8 mouse cellular contexts compared by ENCODE assay signal in genomic region chr8:84697166-84698130, GRCm38 (mm10). TPM values are rescaled to one million over a fixed set of nuclear protein-coding genes. Genes with fewer than 3 reads are reported as not detected.
DNase-seq lines count a peak whose midpoint lies in the region; ATAC-seq and TF ChIP-seq lines count a peak whose summit lies in the region.

No protein-coding gene starts in this region.

- no peak for DNase-seq in forebrain, embryonic 10.5 days (ENCODE audit: extremely low spot score, low spot score)
- peak; percentile 74 for DNase-seq in lung, postnatal 0 days (ENCODE audit: low spot score)
- DNase-seq in lung, adult 2 months: no peak
- DNase-seq in adipocyte (ENCODE audit: low spot score): peak; percentile 52
- peak; percentile 73 for DNase-seq in liver, postnatal 0 days
- no peak for DNase-seq in adrenal gland, postnatal 10 days

- H3K9me3 ChIP-seq in forebrain, embryonic 13.5 days (replicated peaks): no peaks in the 10 kb centered on the region
- no peaks in the 10 kb centered on the region for H3K9me3 ChIP-seq in forebrain, embryonic 10.5 days
- H3K9me3 ChIP-seq in lung, postnatal 0 days (ENCODE audit: low read length): no peaks in the 10 kb centered on the region
- H3K9me3 ChIP-seq in liver, postnatal 0 days (ENCODE audit: low read length): no peaks in the 10 kb centered on the region
- H3K9me3 ChIP-seq in kidney, embryonic 14.5 days (ENCODE audit: control insufficient read depth, low read length): no peaks in the 10 kb centered on the region

- no peak overlapping the region for H3K9ac ChIP-seq in forebrain, embryonic 13.5 days
- H3K9ac ChIP-seq in lung, postnatal 0 days (replicated peaks; ENCODE audit: low read depth): no peak overlapping the region
- H3K9ac ChIP-seq in liver, postnatal 0 days (replicated peaks): no peak overlapping the region
- H3K9ac ChIP-seq in kidney, embryonic 14.5 days (ENCODE audit: low read depth, low read length): no peak overlapping the region

- TF ChIP-seq POLR2A in lung, adult 2 months (IDR thresholded peaks at IDR 0.05; ENCODE audit: borderline replicate concordance, extremely low read depth, low read depth, low read length): no peak

- H3K4me1 ChIP-seq in forebrain, embryonic 13.5 days: peaks cover 12% of the 10 kb centered on the region; the same call in 1 of the 2 replicates
- peaks cover 17% of the 10 kb centered on the region for H3K4me1 ChIP-seq in forebrain, embryonic 10.5 days
- peaks cover 11% of the 10 kb centered on the region for H3K4me1 ChIP-seq in lung, postnatal 0 days (ENCODE audit: insufficient read depth, low read depth, low read length)
- H3K4me1 ChIP-seq in lung, adult 2 months (ENCODE audit: control insufficient read depth, insufficient read depth, low read length): peaks cover 23% of the 10 kb centered on the region
- H3K4me1 ChIP-seq in liver, postnatal 0 days (ENCODE audit: insufficient read depth): peaks cover 29% of the 10 kb centered on the region
- peaks cover 6% of the 10 kb centered on the region; the same call in 1 of the 2 replicates for H3K4me1 ChIP-seq in kidney, embryonic 14.5 days (ENCODE audit: control insufficient read depth, insufficient read depth, low read length)

- peaks cover 16% of the 10 kb centered on the region for H3K27me3 ChIP-seq in forebrain, embryonic 13.5 days
- H3K27me3 ChIP-seq in forebrain, embryonic 10.5 days (ENCODE audit: poor library complexity, severe bottlenecking): peaks cover 33% of the 10 kb centered on the region
- H3K27me3 ChIP-seq in lung, postnatal 0 days (replicated peaks; ENCODE audit: insufficient read depth, low read length): no peaks in the 10 kb centered on the region
- H3K27me3 ChIP-seq in liver, postnatal 0 days (ENCODE audit: insufficient read depth, low read length): no peaks in the 10 kb centered on the region
- H3K27me3 ChIP-seq in kidney, embryonic 14.5 days (ENCODE audit: control insufficient read depth, insufficient read depth, low read length): peaks cover 12% of the 10 kb centered on the region

- TF ChIP-seq CTCF in lung, postnatal 0 days (IDR thresholded peaks at IDR 0.05): peak; percentile 75
- no peak for TF ChIP-seq CTCF in lung, adult 2 months (IDR thresholded peaks at IDR 0.05; ENCODE audit: insufficient read depth, low read length)
- TF ChIP-seq CTCF in liver, postnatal 0 days (IDR thresholded peaks at IDR 0.05; ENCODE audit: low read depth): peak; percentile 80

- peak; percentile 13; the same call in 1 of the 2 replicates for ATAC-seq in forebrain, embryonic 13.5 days
- no peak for ATAC-seq in lung, postnatal 0 days
- ATAC-seq in liver, postnatal 0 days: no peak
- no peak for ATAC-seq in kidney, embryonic 14.5 days (ENCODE audit: low FRiP score, low TSS enrichment)

- WGBS in forebrain, embryonic 13.5 days: 83% methylated on average over 14 of the region's 14 CpGs
- 91% methylated on average over 14 of the region's 14 CpGs for WGBS in forebrain, embryonic 10.5 days
- 83% methylated on average over 14 of the region's 14 CpGs for WGBS in lung, postnatal 0 days
- 82% methylated on average over 14 of the region's 14 CpGs for WGBS in lung, adult 2 months
- 78% methylated on average over 14 of the region's 14 CpGs for WGBS in liver, postnatal 0 days (ENCODE audit: insufficient replicate concordance)
- WGBS in kidney, embryonic 14.5 days: 89% methylated on average over 14 of the region's 14 CpGs

- peaks cover 53% of the 10 kb centered on the region for H3K36me3 ChIP-seq in forebrain, embryonic 13.5 days (ENCODE audit: poor library complexity, severe bottlenecking)
- H3K36me3 ChIP-seq in forebrain, embryonic 10.5 days (replicated peaks): peaks cover 78% of the 10 kb centered on the region
- H3K36me3 ChIP-seq in lung, postnatal 0 days (ENCODE audit: insufficient read depth, low read length): 0 out of 2 replicates have a peak, but pooled peaks cover 13% of the 10 kb centered on the region
- H3K36me3 ChIP-seq in liver, postnatal 0 days (replicated peaks; ENCODE audit: insufficient read depth, low read length): peaks cover 47% of the 10 kb centered on the region
- H3K36me3 ChIP-seq in kidney, embryonic 14.5 days (ENCODE audit: control insufficient read depth, insufficient read depth, low read length): peaks cover 58% of the 10 kb centered on the region

- TF ChIP-seq EP300 in lung, postnatal 0 days (IDR thresholded peaks at IDR 0.05): no peak
- no peak for TF ChIP-seq EP300 in liver, postnatal 0 days (IDR thresholded peaks at IDR 0.05; ENCODE audit: low read depth)

- H3K4me2 ChIP-seq in forebrain, embryonic 13.5 days: no peak overlapping the region
- no peak overlapping the region for H3K4me2 ChIP-seq in lung, postnatal 0 days (replicated peaks; ENCODE audit: low read depth, low read length)
- no peak overlapping the region for H3K4me2 ChIP-seq in liver, postnatal 0 days (ENCODE audit: low read depth, low read length)
- H3K4me2 ChIP-seq in kidney, embryonic 14.5 days (replicated peaks; ENCODE audit: low read depth, low read length): no peak overlapping the region

- no peak overlapping the region for H3K27ac ChIP-seq in forebrain, embryonic 13.5 days
- no peak overlapping the region for H3K27ac ChIP-seq in forebrain, embryonic 10.5 days
- no peak overlapping the region for H3K27ac ChIP-seq in lung, postnatal 0 days (ENCODE audit: low read length)
- H3K27ac ChIP-seq in liver, postnatal 0 days (ENCODE audit: low read depth): no peak overlapping the region
- H3K27ac ChIP-seq in kidney, embryonic 14.5 days (ENCODE audit: low read depth, low read length): no peak overlapping the region

- no peak overlapping the region for H3K4me3 ChIP-seq in forebrain, embryonic 13.5 days
- H3K4me3 ChIP-seq in forebrain, embryonic 10.5 days: no peak overlapping the region
- H3K4me3 ChIP-seq in lung, postnatal 0 days (ENCODE audit: low read depth, low read length): no peak overlapping the region
- H3K4me3 ChIP-seq in lung, adult 2 months (replicated peaks; ENCODE audit: extremely low read depth, low read depth, low read length): no peak overlapping the region
- H3K4me3 ChIP-seq in liver, postnatal 0 days (ENCODE audit: low read depth, low read length): no peak overlapping the region
- no peak overlapping the region for H3K4me3 ChIP-seq in kidney, embryonic 14.5 days (ENCODE audit: low read length)

RNA-seq across cellular contexts. Expression of gene Lyl1, which starts 3.8 kb away (rescaled TPM):
- 1.9 and 2.1 TPM in 2 replicates for polyA plus RNA-seq in forebrain, embryonic 13.5 days (2015; fragmentation: Nextera tagmentation; extraction: Ambion mirVana)
- polyA plus RNA-seq in forebrain, embryonic 10.5 days (2016; fragmentation: Nextera tagmentation; extraction: Ambion mirVana): 4.9 and 5.8 TPM in 2 replicates
- 11.6 and 13.9 TPM in 2 replicates for polyA plus RNA-seq in lung, postnatal 0 days (2015; fragmentation: Nextera tagmentation; extraction: Ambion mirVana)
- polyA plus RNA-seq in lung, adult 2 months (2012; rRNA removed): 20.2 and 21.9 TPM in 2 replicates
- 24.6 and 25.7 TPM in 2 replicates for polyA plus RNA-seq in liver, postnatal 0 days (2015; fragmentation: Nextera tagmentation; extraction: Ambion mirVana)
- total RNA-seq in adrenal gland, postnatal 10 days (2021): 1 to 10 TPM; 7.8 to 8.5 TPM
- 6.3 and 8.9 TPM in 2 replicates for polyA plus RNA-seq in kidney, embryonic 14.5 days (2014; fragmentation: Nextera tagmentation; extraction: Ambion mirVana)

RNA-seq across cellular contexts. Expression of gene Nacc1, which starts 9.8 kb away (rescaled TPM):
- polyA plus RNA-seq in forebrain, embryonic 13.5 days (2015; fragmentation: Nextera tagmentation; extraction: Ambion mirVana): 16.1 and 18.6 TPM in 2 replicates
- polyA plus RNA-seq in forebrain, embryonic 10.5 days (2016; fragmentation: Nextera tagmentation; extraction: Ambion mirVana): 31.3 and 31.5 TPM in 2 replicates
- 7.1 and 7.4 TPM in 2 replicates for polyA plus RNA-seq in lung, postnatal 0 days (2015; fragmentation: Nextera tagmentation; extraction: Ambion mirVana)
- polyA plus RNA-seq in lung, adult 2 months (2012; rRNA removed): 72.5 and 81.8 TPM in 2 replicates
- 3.3 and 3.6 TPM in 2 replicates for polyA plus RNA-seq in liver, postnatal 0 days (2015; fragmentation: Nextera tagmentation; extraction: Ambion mirVana)
- total RNA-seq in adrenal gland, postnatal 10 days (2021): 10 to 100 TPM; 59.1 to 62.9 TPM
- polyA plus RNA-seq in kidney, embryonic 14.5 days (2014; fragmentation: Nextera tagmentation; extraction: Ambion mirVana): 28.1 and 33.1 TPM in 2 replicates

RNA-seq across cellular contexts. Expression of gene Trmt1, which starts 11.3 kb away (rescaled TPM):
- polyA plus RNA-seq in forebrain, embryonic 13.5 days (2015; fragmentation: Nextera tagmentation; extraction: Ambion mirVana): 53.5 and 59.1 TPM in 2 replicates
- polyA plus RNA-seq in forebrain, embryonic 10.5 days (2016; fragmentation: Nextera tagmentation; extraction: Ambion mirVana): 68.8 and 69.3 TPM in 2 replicates
- 38.4 and 43.4 TPM in 2 replicates for polyA plus RNA-seq in lung, postnatal 0 days (2015; fragmentation: Nextera tagmentation; extraction: Ambion mirVana)
- polyA plus RNA-seq in lung, adult 2 months (2012; rRNA removed): 87.5 and 99.1 TPM in 2 replicates
- 21.3 TPM in 2 replicates for polyA plus RNA-seq in liver, postnatal 0 days (2015; fragmentation: Nextera tagmentation; extraction: Ambion mirVana)
- 10 to 100 TPM; 63.4 to 82.8 TPM for total RNA-seq in adrenal gland, postnatal 10 days (2021)
- 65.4 and 82.3 TPM in 2 replicates for polyA plus RNA-seq in kidney, embryonic 14.5 days (2014; fragmentation: Nextera tagmentation; extraction: Ambion mirVana)

RNA-seq across cellular contexts. Expression of gene G430095P16Rik, which starts 25.4 kb away (rescaled TPM):
- polyA plus RNA-seq in forebrain, embryonic 13.5 days (2015; fragmentation: Nextera tagmentation; extraction: Ambion mirVana): 3.7 and 3.8 TPM in 2 replicates
- polyA plus RNA-seq in forebrain, embryonic 10.5 days (2016; fragmentation: Nextera tagmentation; extraction: Ambion mirVana): 1.3 and 2.1 TPM in 2 replicates
- 2.0 and 2.8 TPM in 2 replicates for polyA plus RNA-seq in lung, postnatal 0 days (2015; fragmentation: Nextera tagmentation; extraction: Ambion mirVana)
- polyA plus RNA-seq in lung, adult 2 months (2012; rRNA removed): 2.0 and 2.8 TPM in 2 replicates
- polyA plus RNA-seq in liver, postnatal 0 days (2015; fragmentation: Nextera tagmentation; extraction: Ambion mirVana): 4.8 and 6.3 TPM in 2 replicates
- total RNA-seq in adrenal gland, postnatal 10 days (2021): under 1 TPM; 0.51 to 0.88 TPM
- polyA plus RNA-seq in kidney, embryonic 14.5 days (2014; fragmentation: Nextera tagmentation; extraction: Ambion mirVana): 1.7 and 2.8 TPM in 2 replicates

RNA-seq across cellular contexts. Expression of gene Ier2, which starts 34.8 kb away (rescaled TPM):
- 35.2 and 35.4 TPM in 2 replicates for polyA plus RNA-seq in forebrain, embryonic 13.5 days (2015; fragmentation: Nextera tagmentation; extraction: Ambion mirVana)
- polyA plus RNA-seq in forebrain, embryonic 10.5 days (2016; fragmentation: Nextera tagmentation; extraction: Ambion mirVana): 91.4 and 96.9 TPM in 2 replicates
- 113 and 140 TPM in 2 replicates for polyA plus RNA-seq in lung, postnatal 0 days (2015; fragmentation: Nextera tagmentation; extraction: Ambion mirVana)
- 34.6 and 47.1 TPM in 2 replicates for polyA plus RNA-seq in lung, adult 2 months (2012; rRNA removed)
- polyA plus RNA-seq in liver, postnatal 0 days (2015; fragmentation: Nextera tagmentation; extraction: Ambion mirVana): 32.3 and 32.9 TPM in 2 replicates
- 10 to 100 TPM; 33.3 to 63.4 TPM for total RNA-seq in adrenal gland, postnatal 10 days (2021)
- 81.9 and 88.9 TPM in 2 replicates for polyA plus RNA-seq in kidney, embryonic 14.5 days (2014; fragmentation: Nextera tagmentation; extraction: Ambion mirVana)

Comparison
In these comparisons a context has a peak if more than half of its experiments do, and no peak if none do; other contexts are left out.
1. DNase-seq: peak in lung, postnatal 0 days (single experiment), adipocyte (single experiment) and liver, postnatal 0 days (single experiment); none in forebrain, embryonic 10.5 days (single experiment), lung, adult 2 months (single experiment) and adrenal gland, postnatal 10 days (single experiment).